Mouse (Mus musculus) thymus, adult 2 months (tissue): ENCODE results near the gene Mamstr.

Experiments
- CTCF ChIP-seq: fragments of 200-500 bp; IDR thresholded peaks from 2 replicates; pipeline ENCODE4 v1.5.1; 2012; ENCODE audit warnings: mild to moderate bottlenecking, control low read depth, low read length, moderate library complexity, borderline replicate concordance; ENCODE audit not compliant: control insufficient read depth, poor library complexity, insufficient read depth; ENCODE audit errors: extremely low read depth
- POLR2A ChIP-seq: fragments of 200-500 bp; IDR thresholded peaks from 2 replicates; pipeline ENCODE4 v1.6.1; 2012; ENCODE audit warnings: mild to moderate bottlenecking, low read length, control low read depth, moderate library complexity; ENCODE audit not compliant: control insufficient read depth, poor library complexity, insufficient read depth; ENCODE audit errors: extremely low read depth

GRCm38 (mm10) chr7:45689800-45690199 lies 50.0 kb downstream of the Mamstr start:
- TF ChIP-seq CTCF (no peak), POLR2A (no peak)
